8 mouse cellular contexts compared by ENCODE assay signal in genomic region chr11:44496217-44496616, GRCm38 (mm10). TPM values are rescaled to one million over a fixed set of nuclear protein-coding genes. Genes with fewer than 3 reads are reported as not detected.
DNase-seq lines count a peak whose midpoint lies in the region; ATAC-seq and TF ChIP-seq lines count a peak whose summit lies in the region.

No protein-coding gene starts in this region.

- POLR2A ChIA-PET in Patski (lab: Charles Lee): no interaction called here

- H3K4me1 ChIP-seq in kidney, embryonic 14.5 days (ENCODE audit: control insufficient read depth, insufficient read depth, low read length): 0 out of 2 replicates have a peak, but pooled peaks cover 6% of the 10 kb centered on the region
- no peaks in the 10 kb centered on the region for H3K4me1 ChIP-seq in forebrain, embryonic 14.5 days (ENCODE audit: control insufficient read depth, insufficient read depth, low read length)
- H3K4me1 ChIP-seq in midbrain, embryonic 15.5 days: no peaks in the 10 kb centered on the region

- H3K9ac ChIP-seq in kidney, embryonic 14.5 days (ENCODE audit: low read depth, low read length): no peak overlapping the region
- H3K9ac ChIP-seq in forebrain, embryonic 14.5 days (ENCODE audit: low read length): no peak overlapping the region
- no peak overlapping the region for H3K9ac ChIP-seq in midbrain, embryonic 15.5 days

- in situ Hi-C loops in Patski (cut with MboI; ENCODE audit: low pct_unique_long_range_greater_than_20kb): no loop called here

- H3K27me3 ChIP-seq in Patski: no peaks in the 10 kb centered on the region
- H3K27me3 ChIP-seq in kidney, embryonic 14.5 days (ENCODE audit: control insufficient read depth, insufficient read depth, low read length): no peaks in the 10 kb centered on the region
- H3K27me3 ChIP-seq in forebrain, embryonic 14.5 days (replicated peaks; ENCODE audit: control insufficient read depth, insufficient read depth, low read length): no peaks in the 10 kb centered on the region
- no peaks in the 10 kb centered on the region for H3K27me3 ChIP-seq in midbrain, embryonic 15.5 days (replicated peaks)

- CTCF ChIA-PET in Patski (lab: Charles Lee): no interaction called here

- TF ChIP-seq CTCF in Patski (IDR thresholded peaks at IDR 0.05): no peak

- H3K4me3 ChIP-seq in kidney, embryonic 14.5 days (ENCODE audit: low read length): no peak overlapping the region
- no peak overlapping the region for H3K4me3 ChIP-seq in forebrain, embryonic 14.5 days (ENCODE audit: low read depth, low read length)
- no peak overlapping the region for H3K4me3 ChIP-seq in midbrain, embryonic 15.5 days

- ATAC-seq in Patski: peak; percentile 60
- peak; percentile 57; the same call in 1 of the 2 replicates for ATAC-seq in kidney, embryonic 14.5 days (ENCODE audit: low FRiP score, low TSS enrichment)
- peak; percentile 45 for ATAC-seq in megakaryocyte progenitor cell, adult 5-6 weeks (replicated peaks; ENCODE audit: poor library complexity)
- no peak for ATAC-seq in forebrain, embryonic 14.5 days
- no peak for ATAC-seq in midbrain, embryonic 15.5 days (replicated peaks)

- intact Hi-C loops in heart, postnatal 25 days (cut with DNase I): no loop called here

- H3K4me2 ChIP-seq in kidney, embryonic 14.5 days (replicated peaks; ENCODE audit: low read depth, low read length): no peak overlapping the region
- no peak overlapping the region for H3K4me2 ChIP-seq in forebrain, embryonic 14.5 days (ENCODE audit: low read length)
- H3K4me2 ChIP-seq in midbrain, embryonic 15.5 days: no peak overlapping the region

- no peaks in the 10 kb centered on the region for H3K9me3 ChIP-seq in kidney, embryonic 14.5 days (ENCODE audit: control insufficient read depth, low read length)
- H3K9me3 ChIP-seq in forebrain, embryonic 14.5 days (replicated peaks; ENCODE audit: control insufficient read depth, low read length): no peaks in the 10 kb centered on the region
- H3K9me3 ChIP-seq in midbrain, embryonic 15.5 days: no peaks in the 10 kb centered on the region

- no peaks in the 10 kb centered on the region for H3K36me3 ChIP-seq in kidney, embryonic 14.5 days (ENCODE audit: control insufficient read depth, insufficient read depth, low read length)
- no peaks in the 10 kb centered on the region for H3K36me3 ChIP-seq in forebrain, embryonic 14.5 days (ENCODE audit: control insufficient read depth, insufficient read depth, low read length)
- no peaks in the 10 kb centered on the region for H3K36me3 ChIP-seq in midbrain, embryonic 15.5 days (replicated peaks)

- WGBS in kidney, embryonic 14.5 days: 27% methylated on average over 3 of the region's 3 CpGs
- 58% methylated on average over 3 of the region's 3 CpGs for whole genome bisulfite sequencing in forebrain, embryonic 14.5 days
- 45% methylated on average over 3 of the region's 3 CpGs for WGBS in midbrain, embryonic 15.5 days

- H3K27ac ChIP-seq in kidney, embryonic 14.5 days (ENCODE audit: low read depth, low read length): peak overlapping the region; percentile 55; the same call in 1 of the 2 replicates
- H3K27ac ChIP-seq in forebrain, embryonic 14.5 days (ENCODE audit: low read depth, low read length): no peak overlapping the region
- H3K27ac ChIP-seq in midbrain, embryonic 15.5 days: no peak overlapping the region

- DNase-seq in heart, adult 9 months (ENCODE audit: low spot score in 2 of 2): peak; percentile 36 to 42
- no peak for DNase-seq in heart, postnatal 25 days (ENCODE audit: low spot score)
- no peak for DNase-seq in Patski (ENCODE audit: low read depth, low spot score)
- DNase-seq in forebrain, embryonic 14.5 days (ENCODE audit: low spot score): no peak
- no peak for DNase-seq in cerebellum, adult 9-10 months

RNA-seq across cellular contexts. Expression of gene Rnf145, which starts 22.5 kb away (rescaled TPM):
- total RNA-seq in heart, postnatal 25 days (2021): 10 to 100 TPM; 13.8 to 19.8 TPM
- polyA plus RNA-seq in Patski (2021): 161 TPM
- 76.9 and 82.0 TPM in 2 replicates for polyA plus RNA-seq in kidney, embryonic 14.5 days (2014; fragmentation: Nextera tagmentation; extraction: Ambion mirVana)
- total RNA-seq in megakaryocyte progenitor cell, adult 5-6 weeks (2015): 12.8 and 18.9 TPM in 2 replicates
- 20.7 and 24.9 TPM in 2 replicates for total RNA-seq in megakaryocyte progenitor cell, adult 5-6 weeks (2017)
- polyA plus RNA-seq in forebrain, embryonic 14.5 days (2014; fragmentation: Nextera tagmentation; extraction: Ambion mirVana): 92.6 and 102 TPM in 2 replicates
- 123 and 128 TPM in 2 replicates for polyA plus RNA-seq in midbrain, embryonic 15.5 days (2015; fragmentation: Nextera tagmentation; extraction: Ambion mirVana)

RNA-seq across cellular contexts. Expression of gene Ublcp1, which starts 25.9 kb away (rescaled TPM):
- 10 to 100 TPM; 36.9 to 48.7 TPM for total RNA-seq in heart, postnatal 25 days (2021)
- polyA plus RNA-seq in Patski (2021): 44.9 TPM
- 75.4 and 78.4 TPM in 2 replicates for polyA plus RNA-seq in kidney, embryonic 14.5 days (2014; fragmentation: Nextera tagmentation; extraction: Ambion mirVana)
- total RNA-seq in megakaryocyte progenitor cell, adult 5-6 weeks (2015): 11.0 and 14.9 TPM in 2 replicates
- 11.6 and 13.8 TPM in 2 replicates for total RNA-seq in megakaryocyte progenitor cell, adult 5-6 weeks (2017)
- 65.0 and 74.5 TPM in 2 replicates for polyA plus RNA-seq in forebrain, embryonic 14.5 days (2014; fragmentation: Nextera tagmentation; extraction: Ambion mirVana)
- polyA plus RNA-seq in midbrain, embryonic 15.5 days (2015; fragmentation: Nextera tagmentation; extraction: Ambion mirVana): 61.4 and 63.0 TPM in 2 replicates

Comparison
In these comparisons a context has a peak if more than half of its experiments do, and no peak if none do; other contexts are left out.
1. DNase-seq: peak in heart, adult 9 months (2 of 2); none in heart, postnatal 25 days (single experiment), Patski (single experiment), forebrain, embryonic 14.5 days (single experiment) and cerebellum, adult 9-10 months (single experiment).
2. ATAC-seq: peak in Patski (single experiment), kidney, embryonic 14.5 days (single experiment) and megakaryocyte progenitor cell, adult 5-6 weeks (single experiment); none in forebrain, embryonic 14.5 days (single experiment) and midbrain, embryonic 15.5 days (single experiment).